ENCODE assay signal across 8 mouse cellular contexts in genomic region chr15:79368313-79368811, GRCm38 (mm10). TPM values are rescaled to one million over a fixed set of nuclear protein-coding genes. Genes with fewer than 3 reads are reported as not detected.
A peak's percentile ranks its signal among the peaks of the same experiment; 100 is the strongest.
DNase-seq lines count a peak whose midpoint lies in the region; ATAC-seq and TF ChIP-seq lines count a peak whose summit lies in the region.

No protein-coding gene starts in this region.

- no peak for TF ChIP-seq POLR2A in thymus, adult 2 months (IDR thresholded peaks at IDR 0.05; ENCODE audit: control insufficient read depth, extremely low read depth, insufficient read depth, low read length, poor library complexity)

- peak; percentile 91 for ATAC-seq in stomach, embryonic 16.5 days (ENCODE audit: insufficient read depth, low FRiP score)

- H3K27ac ChIP-seq in embryonic facial prominence, embryonic 10.5 days (replicated peaks) = peak overlapping the region; percentile 40; the same call in 1 of the 2 replicates
- H3K27ac ChIP-seq in stomach, embryonic 16.5 days (ENCODE audit: low read length) = peak overlapping the region; percentile 93
- no peak overlapping the region for H3K27ac ChIP-seq in thymus, adult 2 months (ENCODE audit: control insufficient read depth, insufficient read depth, low read length)

- peaks cover 90% of the 10 kb centered on the region for H3K36me3 ChIP-seq in embryonic facial prominence, embryonic 10.5 days (replicated peaks)
- peaks cover 8% of the 10 kb centered on the region; the same call in 1 of the 2 replicates for H3K36me3 ChIP-seq in stomach, embryonic 16.5 days (ENCODE audit: control insufficient read depth, insufficient read depth, low read length)
- peaks cover 12% of the 10 kb centered on the region for H3K36me3 ChIP-seq in thymus, adult 2 months (ENCODE audit: control insufficient read depth, insufficient read depth, low read length)

- 68% methylated on average over 14 of the region's 14 CpGs for WGBS in embryonic facial prominence, embryonic 10.5 days
- WGBS in stomach, embryonic 16.5 days = 25% methylated on average over 14 of the region's 14 CpGs
- WGBS in thymus, adult 2 months = 88% methylated on average over 14 of the region's 14 CpGs

- peak overlapping the region; percentile 37; the same call in 1 of the 2 replicates for H3K4me2 ChIP-seq in stomach, embryonic 16.5 days (ENCODE audit: low read depth, low read length)

- no peak for TF ChIP-seq CTCF in thymus, adult 2 months (IDR thresholded peaks at IDR 0.05; ENCODE audit: borderline replicate concordance, control insufficient read depth, extremely low read depth, insufficient read depth, low read length, poor library complexity)

- peaks cover 32% of the 10 kb centered on the region for H3K4me1 ChIP-seq in embryonic facial prominence, embryonic 10.5 days
- H3K4me1 ChIP-seq in stomach, embryonic 16.5 days (ENCODE audit: control insufficient read depth, insufficient read depth, low read length) = peaks cover 34% of the 10 kb centered on the region
- H3K4me1 ChIP-seq in thymus, adult 2 months (replicated peaks; ENCODE audit: control insufficient read depth, insufficient read depth, low read length) = no peaks in the 10 kb centered on the region

- intact Hi-C loops in heart, postnatal 36 days (cut with DNase I) = loop anchor here (2.0 kb wide), 1 partner anchor 20 kb away; no protein-coding TSS in a partner anchor

- H3K9ac ChIP-seq in stomach, embryonic 16.5 days (ENCODE audit: low read length) = peak overlapping the region; percentile 64

- no peak overlapping the region for H3K4me3 ChIP-seq in embryonic facial prominence, embryonic 10.5 days
- H3K4me3 ChIP-seq in stomach, embryonic 16.5 days (replicated peaks; ENCODE audit: low read length) = 0 out of 2 replicates have a peak overlapping the region, but pooled peaks have one; percentile 13
- no peak overlapping the region for H3K4me3 ChIP-seq in thymus, adult 2 months (ENCODE audit: control insufficient read depth, insufficient read depth, low read length)

- no peaks in the 10 kb centered on the region for H3K27me3 ChIP-seq in embryonic facial prominence, embryonic 10.5 days (replicated peaks; ENCODE audit: low read depth, poor library complexity, severe bottlenecking)
- no peaks in the 10 kb centered on the region for H3K27me3 ChIP-seq in stomach, embryonic 16.5 days (ENCODE audit: control insufficient read depth, insufficient read depth, low read length)
- H3K27me3 ChIP-seq in thymus, adult 2 months (ENCODE audit: control insufficient read depth, insufficient read depth, low read length) = no peaks in the 10 kb centered on the region

- DNase-seq in Muller cell, postnatal 12 days (ENCODE audit: inconsistent ontology term) = peak; percentile 84
- DNase-seq in embryonic facial prominence, embryonic 10.5 days (ENCODE audit: low spot score) = no peak
- peak; percentile 73 to 85 for DNase-seq in heart, postnatal 36 days
- peak; percentile 51 for DNase-seq in liver
- DNase-seq in thymus, postnatal 0 days (ENCODE audit: low spot score) = no peak
- DNase-seq in thymus, adult 2 months = no peak
- DNase-seq in embryo, embryonic 10.5 days (ENCODE audit: low spot score) = no peak

- H3K9me3 ChIP-seq in embryonic facial prominence, embryonic 10.5 days = no peaks in the 10 kb centered on the region
- H3K9me3 ChIP-seq in stomach, embryonic 16.5 days (replicated peaks; ENCODE audit: control insufficient read depth, low read length) = no peaks in the 10 kb centered on the region

RNA-seq across cellular contexts. Expression of gene Maff, which starts 21.9 kb away (rescaled TPM):
- polyA plus RNA-seq in embryonic facial prominence, embryonic 10.5 days (2016; fragmentation: Nextera tagmentation; extraction: Ambion mirVana) = 1.2 and 1.8 TPM in 2 replicates
- 10 to 100 TPM in 1 of 2 experiments, 1 to 10 TPM in 1; 9.0 to 10.5 TPM for total RNA-seq in heart, postnatal 36 days (2021)
- polyA plus RNA-seq in stomach, embryonic 16.5 days (2015; fragmentation: Nextera tagmentation; extraction: Ambion mirVana) = 5.2 and 6.2 TPM in 2 replicates
- 7.2 and 8.7 TPM in 2 replicates for polyA plus RNA-seq in thymus, postnatal 0 days (2015; fragmentation: Nextera tagmentation; extraction: Ambion mirVana)
- polyA plus RNA-seq in thymus, adult 2 months (2012; rRNA removed) = 7.4 and 8.1 TPM in 2 replicates

RNA-seq across cellular contexts. Expression of gene Tmem184b, which starts 35.0 kb away (rescaled TPM):
- 57.7 and 58.9 TPM in 2 replicates for polyA plus RNA-seq in embryonic facial prominence, embryonic 10.5 days (2016; fragmentation: Nextera tagmentation; extraction: Ambion mirVana)
- total RNA-seq in heart, postnatal 36 days (2021) = 10 to 100 TPM; 37.0 to 43.0 TPM
- 52.7 and 59.6 TPM in 2 replicates for polyA plus RNA-seq in stomach, embryonic 16.5 days (2015; fragmentation: Nextera tagmentation; extraction: Ambion mirVana)
- 30.0 and 37.4 TPM in 2 replicates for polyA plus RNA-seq in thymus, postnatal 0 days (2015; fragmentation: Nextera tagmentation; extraction: Ambion mirVana)
- 225 and 303 TPM in 2 replicates for polyA plus RNA-seq in thymus, adult 2 months (2012; rRNA removed)

RNA-seq across cellular contexts. Expression of gene Pla2g6, which starts 40.2 kb away (rescaled TPM):
- polyA plus RNA-seq in embryonic facial prominence, embryonic 10.5 days (2016; fragmentation: Nextera tagmentation; extraction: Ambion mirVana) = 18.4 and 20.4 TPM in 2 replicates
- 1 to 10 TPM; 8.1 to 8.7 TPM for total RNA-seq in heart, postnatal 36 days (2021)
- polyA plus RNA-seq in stomach, embryonic 16.5 days (2015; fragmentation: Nextera tagmentation; extraction: Ambion mirVana) = 15.6 and 20.9 TPM in 2 replicates
- 12.8 and 15.2 TPM in 2 replicates for polyA plus RNA-seq in thymus, postnatal 0 days (2015; fragmentation: Nextera tagmentation; extraction: Ambion mirVana)
- polyA plus RNA-seq in thymus, adult 2 months (2012; rRNA removed) = 65.2 and 71.4 TPM in 2 replicates

Comparison
In these comparisons a context has a peak if more than half of its experiments do, and no peak if none do; other contexts are left out.
1. DNase-seq: peak in Muller cell, postnatal 12 days (single experiment), heart, postnatal 36 days (2 of 2) and liver (single experiment); none in embryonic facial prominence, embryonic 10.5 days (single experiment), thymus, postnatal 0 days (single experiment), thymus, adult 2 months (single experiment) and embryo, embryonic 10.5 days (single experiment).